Mouse (Mus musculus) embryonic facial prominence, embryonic 14.5 days (tissue): ENCODE data around the gene Tchh. TPM values are rescaled to one million over a fixed set of nuclear protein-coding genes. Genes with fewer than 3 reads are reported as not detected.
A peak's percentile ranks its signal among the peaks of the same experiment; 100 is the strongest.
"Not testable (repeated sequence)": the region's sequence is repeated elsewhere in the genome, so short reads cannot be mapped to it uniquely, and the experiment has no call there.

Source experiments
- ATAC-seq: fragments of 200-750 bp; cut with Nextera tagmentation; 2 replicates; pipeline ENCODE4 v1.8.0; 2017; ENCODE audit warnings: low read depth, moderate number of reproducible peaks, moderate TSS enrichment
- DNase-seq: peaks from one replicate; pipeline ENCODE4 v3.0.0-alpha.2; 2015; ENCODE audit warnings: low spot score
- H3K27ac ChIP-seq: fragments of 300-500 bp; sonication (generic); replicated peaks from 2 replicates; pipeline ENCODE4 v1.5.1; 2014; ENCODE audit warnings: low read depth, mild to moderate bottlenecking, low read length, moderate library complexity
- H3K27me3 ChIP-seq: fragments of 300-500 bp; sonication (generic); replicated peaks from 2 replicates; pipeline ENCODE4 v1.6.1; 2014; ENCODE audit warnings: low read length; ENCODE audit not compliant: control insufficient read depth, insufficient read depth
- H3K36me3 ChIP-seq: fragments of 300-500 bp; sonication (generic); 2 replicates; pipeline ENCODE4 v1.6.1; 2014; ENCODE audit warnings: low read length, mixed read lengths; ENCODE audit not compliant: control insufficient read depth, insufficient read depth
- H3K4me1 ChIP-seq: fragments of 300-500 bp; sonication (generic); 2 replicates; pipeline ENCODE4 v1.6.1; 2014; ENCODE audit warnings: antibody characterized with exemption, low read length; ENCODE audit not compliant: control insufficient read depth, insufficient read depth
- H3K4me2 ChIP-seq: fragments of 300-500 bp; sonication (generic); 2 replicates; pipeline ENCODE4 v1.6.1; 2014; ENCODE audit warnings: low read depth, mild to moderate bottlenecking, low read length, moderate library complexity, mixed read lengths
- H3K4me3 ChIP-seq: fragments of 300-500 bp; sonication (generic); 2 replicates; pipeline ENCODE4 v1.5.1; 2014; ENCODE audit warnings: low read depth, mild to moderate bottlenecking, low read length
- H3K9ac ChIP-seq: fragments of 300-500 bp; sonication (generic); 2 replicates; pipeline ENCODE4 v1.6.1; 2014; ENCODE audit warnings: low read depth, mild to moderate bottlenecking, low read length, moderate library complexity, mixed read lengths
- H3K9me3 ChIP-seq: fragments of 300-500 bp; sonication (generic); 2 replicates; pipeline ENCODE4 v1.6.1; 2016; ENCODE audit warnings: low read length; ENCODE audit not compliant: control insufficient read depth
- WGBS: fragments of 180-500 bp; shearing (Covaris S2); extraction: QIAGEN DNeasy Blood & Tissue Kit; methylation state at CpG from one replicate; pipeline ENCODE4 v1.1.7; 2014; 5-methylcytosine and 5-hydroxymethylcytosine counted together
- polyA plus RNA-seq: library from polyadenylated mRNA; unstranded; fragments of >200 nt; fragmentation: Nextera tagmentation; extraction: Ambion mirVana; gene quantifications from 2 replicates; pipeline ENCODE4 v1.2.1, GENCODE M21; 2014

Gene Tchh
- polyA plus RNA-seq, 1 experiment from 2014 or later, result 4.2 TPM

DNA sequence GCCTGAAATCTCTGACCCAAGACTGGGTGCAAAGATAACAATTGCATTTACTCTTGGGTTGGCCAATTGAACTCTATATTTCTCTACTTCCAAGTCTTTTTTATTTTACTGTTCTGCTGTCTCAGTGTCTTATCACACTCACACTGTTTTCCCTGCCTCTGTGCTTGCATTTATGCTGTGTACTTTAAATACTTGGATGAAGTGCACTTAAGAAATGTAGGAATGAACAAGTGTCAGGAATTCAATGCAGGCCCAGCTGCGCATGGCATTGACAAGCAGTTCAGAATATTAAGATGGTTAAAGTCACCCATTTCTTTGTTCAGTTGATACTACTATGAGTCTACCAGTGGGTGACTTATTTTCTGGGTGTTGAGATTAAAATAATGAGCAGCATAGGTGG lies 37.9 kb downstream of the Tchh start:
- DNase-seq, result no peak
- 90% methylated on average over 1 of the region's 1 CpGs for WGBS

DNA sequence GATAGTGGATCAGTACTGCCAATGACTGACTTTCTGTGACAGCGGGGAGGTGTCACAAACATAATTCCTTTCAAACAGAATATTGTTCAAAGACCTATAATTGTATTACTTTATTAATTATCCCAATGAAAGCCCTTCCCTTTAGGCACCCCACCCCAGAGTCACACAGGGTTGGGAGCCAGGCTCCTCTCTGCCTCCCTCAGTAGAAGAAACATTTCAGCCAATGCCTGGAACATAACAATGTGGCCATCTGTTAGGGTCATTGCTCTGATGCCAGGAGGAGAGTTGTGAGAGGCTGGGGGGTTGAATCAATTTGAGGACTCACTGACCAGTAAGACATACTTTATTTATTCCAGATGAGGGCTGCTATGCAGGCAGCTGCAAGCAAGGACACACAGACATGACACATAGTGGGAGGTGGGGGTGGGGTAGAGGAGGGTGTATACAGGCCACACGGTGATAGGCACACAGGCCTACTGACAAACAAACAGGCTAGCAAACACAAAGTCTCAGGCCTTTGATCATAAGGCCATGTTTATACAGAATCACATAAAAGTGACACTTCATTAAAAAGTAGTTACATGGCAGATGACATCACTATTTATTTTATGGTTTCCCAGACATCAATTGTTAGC lies 40.0 kb downstream of the Tchh start:
- no peak overlapping the region for H3K27ac ChIP-seq
- ATAC-seq, result no peak
- no peaks in the 10 kb centered on the region for H3K9me3 ChIP-seq
- no peak for DNase-seq
- H3K4me3 ChIP-seq, result no peak overlapping the region
- no peaks in the 10 kb centered on the region for H3K36me3 ChIP-seq
- H3K9ac ChIP-seq, result no peak overlapping the region
- no peaks in the 10 kb centered on the region for H3K4me1 ChIP-seq
- WGBS, result 63% methylated on average over 2 of the region's 2 CpGs
- no peak overlapping the region for H3K4me2 ChIP-seq
- no peaks in the 10 kb centered on the region for H3K27me3 ChIP-seq

More for the DNA sequence above, 37.9 kb downstream of the Tchh start:
- Histone ChIP-seq H3K36me3 (no peaks in the 10 kb centered on the region), H3K9me3 (no peaks in the 10 kb centered on the region), H3K27me3 (no peaks in the 10 kb centered on the region), H3K4me1 (no peaks in the 10 kb centered on the region), H3K4me3 (no peak overlapping the region), H3K4me2 (no peak overlapping the region), H3K27ac (no peak overlapping the region), H3K9ac (no peak overlapping the region)
- no peak for ATAC-seq

- no peak for DNase-seq
- Histone ChIP-seq H3K27ac (no peak overlapping the region), H3K4me3 (no peak overlapping the region), H3K9ac (no peak overlapping the region), H3K4me2 (no peak overlapping the region), H3K4me1 (no peaks in the 10 kb centered on the region), H3K36me3 (no peaks in the 10 kb centered on the region), H3K9me3 (no peaks in the 10 kb centered on the region), H3K27me3 (no peaks in the 10 kb centered on the region)
- ATAC-seq, result no peak
- WGBS, result 90% methylated on average over 3 of the region's 3 CpGs
Measured at GRCm38 (mm10) chr3:93485611-93486010, 43.5 kb downstream of the Tchh start.

DNA sequence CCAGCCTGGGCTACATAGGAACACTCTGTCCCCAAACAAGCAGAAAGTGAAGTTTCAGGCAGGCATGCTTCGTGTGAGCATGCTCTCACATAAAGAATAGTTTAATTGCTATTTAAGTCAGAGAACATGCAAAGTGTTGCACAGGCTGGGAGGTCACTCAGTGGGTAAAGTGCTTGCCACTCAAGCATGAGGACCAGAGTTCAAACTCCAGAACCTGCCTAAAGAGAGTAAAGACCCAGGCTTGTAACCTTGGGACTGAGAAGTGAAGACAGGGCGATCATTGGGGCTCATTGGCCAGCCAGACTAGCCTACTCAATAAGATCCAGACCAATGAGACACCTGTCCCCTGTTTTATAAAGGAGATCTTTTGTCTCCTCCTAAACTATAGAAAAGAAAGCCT lies 46.4 kb downstream of the Tchh start:
- DNase-seq, result no peak
- ATAC-seq, result no peak
- no peak overlapping the region for H3K4me2 ChIP-seq
- H3K4me1 ChIP-seq, result no peaks in the 10 kb centered on the region
- WGBS, result 90% methylated on average over 2 of the region's 2 CpGs
- H3K27me3 ChIP-seq, result no peaks in the 10 kb centered on the region
- no peaks in the 10 kb centered on the region for H3K9me3 ChIP-seq
- H3K27ac ChIP-seq, result no peak overlapping the region
- no peak overlapping the region for H3K4me3 ChIP-seq
- no peaks in the 10 kb centered on the region for H3K36me3 ChIP-seq
- H3K9ac ChIP-seq, result no peak overlapping the region

DNA sequence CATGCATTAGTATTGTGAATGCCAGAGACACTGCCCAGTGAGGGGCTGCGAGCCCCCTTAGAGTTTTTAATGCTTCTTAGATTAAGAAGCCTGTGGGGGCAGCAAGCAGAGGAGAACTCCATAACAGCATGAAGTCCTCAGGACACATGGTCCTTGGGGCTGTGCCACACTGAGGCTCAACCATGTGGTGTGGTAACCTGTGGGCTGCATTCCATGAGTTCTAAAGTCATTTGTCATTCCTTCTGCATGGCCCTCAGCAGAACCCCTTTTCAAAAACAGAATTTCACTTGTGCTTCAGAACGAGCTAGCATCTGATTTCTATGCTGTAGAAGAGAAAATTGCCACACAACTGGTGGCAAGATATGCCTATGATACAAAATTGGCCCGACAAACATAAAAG lies 50.0 kb downstream of the Tchh start:
- 72% methylated on average over 3 of the region's 3 CpGs for WGBS
- H3K9ac ChIP-seq, result no peak overlapping the region
- no peaks in the 10 kb centered on the region for H3K36me3 ChIP-seq
- no peaks in the 10 kb centered on the region for H3K9me3 ChIP-seq
- H3K4me3 ChIP-seq, result no peak overlapping the region
- H3K4me2 ChIP-seq, result no peak overlapping the region
- H3K4me1 ChIP-seq, result no peaks in the 10 kb centered on the region
- ATAC-seq (no peak), DNase-seq (no peak)
- no peaks in the 10 kb centered on the region for H3K27me3 ChIP-seq
- H3K27ac ChIP-seq, result no peak overlapping the region

DNA sequence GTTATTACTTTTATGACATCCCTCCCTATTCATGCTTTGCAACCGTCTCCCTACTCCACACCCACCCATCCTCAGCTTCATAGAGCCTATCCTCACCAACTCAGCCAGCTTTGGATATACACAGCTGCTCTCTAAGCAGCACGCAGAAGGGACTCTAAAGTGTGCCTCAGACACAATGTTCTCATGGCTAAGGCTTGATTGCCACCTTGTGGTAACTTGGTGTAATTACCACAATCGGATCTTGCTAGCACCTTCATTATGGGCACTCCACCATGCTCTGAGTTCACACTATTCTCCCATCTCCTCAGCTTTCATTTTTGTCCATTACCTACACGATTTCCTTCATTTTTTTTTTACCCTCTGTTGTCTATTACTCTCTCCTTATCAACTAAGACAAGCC lies 51.9 kb downstream of the Tchh start:
- peak; percentile 89 for DNase-seq
- ATAC-seq, result peak; percentile 85
- H3K9me3 ChIP-seq, result no peaks in the 10 kb centered on the region
- H3K27ac ChIP-seq, result no peak overlapping the region
- no peak overlapping the region for H3K4me3 ChIP-seq
- no peaks in the 10 kb centered on the region for H3K36me3 ChIP-seq
- H3K4me2 ChIP-seq, result no peak overlapping the region
- H3K9ac ChIP-seq, result no peak overlapping the region
- H3K27me3 ChIP-seq, result no peaks in the 10 kb centered on the region
- H3K4me1 ChIP-seq, result no peaks in the 10 kb centered on the region
- WGBS, result 3% methylated on average over 4 of the region's 4 CpGs

- not testable (repeated sequence) for H3K4me2 ChIP-seq, H3K4me1 ChIP-seq, ATAC-seq, H3K27me3 ChIP-seq, H3K9ac ChIP-seq, H3K36me3 ChIP-seq, H3K27ac ChIP-seq, H3K9me3 ChIP-seq, H3K4me3 ChIP-seq, DNase-seq
- WGBS, result 21% methylated on average over 5 of the region's 5 CpGs
Measured at GRCm38 (mm10) chr3:93494774-93495173, 52.6 kb downstream of the Tchh start.

DNA sequence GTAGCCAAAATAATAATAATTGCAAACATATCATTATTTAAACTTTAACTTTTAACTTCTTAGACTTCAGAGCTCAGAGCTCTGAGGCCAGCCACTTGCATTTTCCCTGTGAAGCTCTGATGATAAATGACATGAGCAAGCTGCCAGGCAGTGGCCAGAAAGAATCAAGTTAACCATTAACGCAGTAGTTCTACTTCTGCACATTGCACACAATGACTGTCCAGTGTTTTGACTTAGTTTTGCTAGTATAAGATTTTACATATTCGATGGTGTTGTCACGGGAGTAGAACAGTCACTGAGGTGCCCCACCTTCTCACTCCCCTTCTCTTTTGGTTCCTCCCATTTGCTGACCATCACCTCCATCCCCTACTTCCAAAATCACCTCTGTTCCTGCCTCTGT lies 55.0 kb downstream of the Tchh start:
- Histone ChIP-seq H3K4me3 (no peak overlapping the region), H3K4me2 (no peak overlapping the region), H3K27ac (no peak overlapping the region), H3K27me3 (no peaks in the 10 kb centered on the region), H3K4me1 (no peaks in the 10 kb centered on the region), H3K9me3 (no peaks in the 10 kb centered on the region), H3K9ac (no peak overlapping the region), H3K36me3 (no peaks in the 10 kb centered on the region)
- ATAC-seq, result no peak
- 83% methylated on average over 3 of the region's 3 CpGs for WGBS
- no peak for DNase-seq
